Mouse (Mus musculus): ENCODE data around the gene Fmn2.

The Fmn2 gene

DNA sequence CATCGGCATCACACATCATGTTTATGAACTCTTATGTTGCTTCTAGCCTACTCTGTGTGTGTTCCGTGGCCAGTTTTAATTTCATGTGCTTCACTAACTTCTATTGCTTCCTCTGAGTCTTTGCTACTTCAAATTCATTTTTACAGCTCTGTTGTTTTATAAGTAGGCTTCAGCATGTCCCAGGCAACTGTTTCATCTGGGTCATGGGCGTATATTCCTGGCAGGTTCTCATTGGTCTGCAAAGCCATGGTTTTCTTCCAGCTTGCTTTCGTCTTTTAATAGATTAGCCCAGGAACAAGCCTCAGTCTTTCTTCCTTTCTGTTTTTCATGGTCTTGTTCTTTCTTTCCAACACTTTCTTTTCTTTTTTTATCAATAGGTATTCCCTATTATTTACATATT, 279.4 kb downstream of the Fmn2 start:
- DNase-seq (ENCODE audit: low spot score in 2 of 2) = no peak

- DNase-seq (ENCODE audit: low spot score in 2 of 2) = no peak
These were observed 287.0 kb downstream of the Fmn2 start for GRCm38 (mm10) chr1:174788617-174789016.

DNA sequence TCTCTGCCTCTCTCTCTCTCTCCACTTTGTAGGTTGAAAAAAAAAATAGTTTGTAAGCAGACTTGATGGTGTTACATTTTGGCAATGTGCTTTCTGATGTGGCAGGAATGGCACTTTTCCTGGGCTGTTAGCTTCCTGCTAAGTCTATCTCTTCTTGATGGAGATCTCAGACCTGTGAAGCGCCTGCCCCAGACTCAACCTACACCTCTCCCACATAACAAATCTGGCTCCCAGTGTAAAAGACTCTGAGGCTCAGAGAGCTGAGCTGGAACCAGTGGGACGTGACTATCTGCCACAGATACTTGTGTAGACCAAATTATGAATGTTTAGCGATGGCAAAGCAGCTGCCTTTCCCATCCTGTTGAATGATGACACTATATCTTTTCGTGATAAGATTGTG, 310.2 kb downstream of the Fmn2 start:
- no peak for DNase-seq (ENCODE audit: low spot score in 2 of 2)

- DNase-seq (ENCODE audit: low spot score in 2 of 2) = no peak
These were observed 324.9 kb downstream of the Fmn2 start for GRCm38 (mm10) chr1:174826562-174826961.

DNA sequence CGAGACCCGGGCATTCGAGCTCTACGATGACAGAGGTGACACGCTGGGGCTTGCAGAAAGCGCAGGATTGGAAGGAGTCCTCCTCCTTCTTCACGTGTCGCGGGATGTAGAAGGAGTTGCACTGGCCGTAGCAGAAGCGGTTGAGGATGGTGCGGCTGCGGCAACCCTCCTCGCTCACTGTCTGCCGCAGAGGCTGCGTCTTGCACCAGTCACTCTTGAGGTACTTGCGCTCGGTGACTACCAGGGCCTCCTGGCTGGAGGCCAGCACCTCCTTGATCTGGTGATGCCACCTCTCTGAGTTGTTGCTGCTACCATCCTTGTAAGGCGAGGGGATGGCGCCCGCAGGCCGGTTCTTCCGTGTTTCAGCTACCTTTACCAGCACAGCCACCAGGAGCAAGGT, 335.2 kb downstream of the Fmn2 start:
- no peak for DNase-seq (ENCODE audit: low spot score in 2 of 2)

- no peak for DNase-seq (ENCODE audit: low spot score in 2 of 2)
These were observed 343.2 kb downstream of the Fmn2 start for GRCm38 (mm10) chr1:174844786-174845185.

- DNase-seq (ENCODE audit: low spot score in 2 of 2) = no peak
These were observed 354.6 kb downstream of the Fmn2 start for GRCm38 (mm10) chr1:174856188-174856587.

- DNase-seq (ENCODE audit: low spot score in 2 of 2) = no peak
These were observed 358.9 kb downstream of the Fmn2 start for GRCm38 (mm10) chr1:174860407-174861118.

Data from urinary bladder, postnatal 36 days (tissue).